Comparison of ENCODE assay signal across 9 mouse cellular contexts in genomic region chr1:56980631-56981275, GRCm38 (mm10). TPM values are rescaled to one million over a fixed set of nuclear protein-coding genes. Genes with fewer than 3 reads are reported as not detected.
DNase-seq lines count a peak whose midpoint lies in the region; ATAC-seq and TF ChIP-seq lines count a peak whose summit lies in the region.
"Had no signal": no experiment of that assay in that cellular context is flagged by ENCODE, and none has a peak within 500 bp of the region (broad histone marks: within the 10 kb centered on the region; RNA-seq: fewer than 3 reads in every experiment).

No protein-coding gene starts in this region.

- peaks cover 92% of the 10 kb centered on the region for H3K27me3 ChIP-seq in kidney, embryonic 15.5 days
- peaks cover 97% of the 10 kb centered on the region for H3K27me3 ChIP-seq in heart, postnatal 0 days (ENCODE audit: control insufficient read depth, insufficient read depth, low read length)
- peaks cover 93% of the 10 kb centered on the region for H3K27me3 ChIP-seq in midbrain, embryonic 14.5 days (ENCODE audit: control insufficient read depth, insufficient read depth, low read length)

- intact Hi-C loops in gastrocnemius, postnatal 14 days (cut with DNase I; ENCODE audit: low total_unique reads): no loop called here

- ATAC-seq in kidney, embryonic 15.5 days (replicated peaks; ENCODE audit: low FRiP score): no peak
- no peak for ATAC-seq in heart, postnatal 0 days (ENCODE audit: insufficient read depth, low read depth)
- no peak for ATAC-seq in midbrain, embryonic 14.5 days (ENCODE audit: low FRiP score, low TSS enrichment)
- ATAC-seq in inflammation-experienced regulatory T-cells, adult 6 months: no peak

- no peaks in the 10 kb centered on the region for H3K36me3 ChIP-seq in kidney, embryonic 15.5 days
- no peaks in the 10 kb centered on the region for H3K36me3 ChIP-seq in heart, postnatal 0 days (replicated peaks; ENCODE audit: control insufficient read depth, insufficient read depth, low read length)
- H3K36me3 ChIP-seq in midbrain, embryonic 14.5 days (ENCODE audit: control insufficient read depth, insufficient read depth, low read length): no peaks in the 10 kb centered on the region

- H3K27ac ChIP-seq in kidney, embryonic 15.5 days: no peak overlapping the region
- H3K27ac ChIP-seq in cortical plate, adult 2 months (ENCODE audit: insufficient read depth, low read length): no peak overlapping the region
- no peak overlapping the region for H3K27ac ChIP-seq in heart, postnatal 0 days (ENCODE audit: low read depth)
- H3K27ac ChIP-seq in midbrain, embryonic 14.5 days (replicated peaks; ENCODE audit: low read depth, low read length): no peak overlapping the region
- H3K27ac ChIP-seq: liver, embryonic 14.5 days had no signal

- peaks cover 37% of the 10 kb centered on the region for H3K4me1 ChIP-seq in kidney, embryonic 15.5 days
- H3K4me1 ChIP-seq in cortical plate, adult 2 months (ENCODE audit: control insufficient read depth, insufficient read depth, low read length): no peaks in the 10 kb centered on the region; the same call in 1 of the 2 replicates
- no peaks in the 10 kb centered on the region for H3K4me1 ChIP-seq in heart, postnatal 0 days (ENCODE audit: control insufficient read depth, insufficient read depth)
- H3K4me1 ChIP-seq in midbrain, embryonic 14.5 days (ENCODE audit: control insufficient read depth, insufficient read depth, low read length): no peaks in the 10 kb centered on the region

- no peaks in the 10 kb centered on the region for H3K9me3 ChIP-seq in kidney, embryonic 15.5 days (replicated peaks)
- H3K9me3 ChIP-seq in heart, postnatal 0 days (replicated peaks; ENCODE audit: control insufficient read depth, low read length): no peaks in the 10 kb centered on the region
- H3K9me3 ChIP-seq in midbrain, embryonic 14.5 days (ENCODE audit: control insufficient read depth, low read length): no peaks in the 10 kb centered on the region

- WGBS in kidney, embryonic 15.5 days: under 1% methylated on average over 27 of the region's 27 CpGs
- 1% methylated on average over 27 of the region's 27 CpGs for WGBS in heart, postnatal 0 days
- WGBS in midbrain, embryonic 14.5 days: 2% methylated on average over 27 of the region's 27 CpGs

- no peak for DNase-seq in kidney, adult 9 months
- no peak for DNase-seq in heart, postnatal 0 days (ENCODE audit: low spot score)
- DNase-seq in midbrain, embryonic 14.5 days: peak; percentile 52
- DNase-seq in gastrocnemius, postnatal 14 days: no peak
- DNase-seq in cerebellum, adult 9-10 months: no peak

- H3K4me3 ChIP-seq in kidney, embryonic 15.5 days (replicated peaks): peak overlapping the region; percentile 14
- peak overlapping the region; percentile 34 for H3K4me3 ChIP-seq in cortical plate, adult 2 months (ENCODE audit: insufficient read depth, low read length)
- peak overlapping the region; percentile 7; the same call in 1 of the 2 replicates for H3K4me3 ChIP-seq in heart, postnatal 0 days (ENCODE audit: low read depth, low read length)
- no peak overlapping the region for H3K4me3 ChIP-seq in midbrain, embryonic 14.5 days (replicated peaks; ENCODE audit: low read depth, low read length)

- no peak for TF ChIP-seq CTCF in cortical plate, adult 2 months (IDR thresholded peaks at IDR 0.05; ENCODE audit: extremely low read depth, insufficient read depth, low read length)
- TF ChIP-seq CTCF in heart, postnatal 0 days (IDR thresholded peaks at IDR 0.05; ENCODE audit: low read depth): no peak

- no peak overlapping the region for H3K9ac ChIP-seq in kidney, embryonic 15.5 days
- H3K9ac ChIP-seq in heart, postnatal 0 days (replicated peaks; ENCODE audit: low read depth, low read length): no peak overlapping the region
- no peak overlapping the region for H3K9ac ChIP-seq in midbrain, embryonic 14.5 days (replicated peaks; ENCODE audit: low read length)
- H3K9ac ChIP-seq: liver, embryonic 14.5 days had no signal

- H3K4me2 ChIP-seq in kidney, embryonic 15.5 days: peak overlapping the region; percentile 45
- 0 out of 2 replicates have a peak overlapping the region, but pooled peaks have one; percentile 14 for H3K4me2 ChIP-seq in heart, postnatal 0 days (ENCODE audit: low read depth, low read length)
- 0 out of 2 replicates have a peak overlapping the region, but pooled peaks have one; percentile 10 for H3K4me2 ChIP-seq in midbrain, embryonic 14.5 days (ENCODE audit: low read length)

- no peak for TF ChIP-seq POLR2A in cortical plate, adult 2 months (IDR thresholded peaks at IDR 0.05; ENCODE audit: extremely low read depth, insufficient read depth, low read length)

- no peak for TF ChIP-seq EP300 in heart, postnatal 0 days (IDR thresholded peaks at IDR 0.05; ENCODE audit: low read depth)

RNA-seq across cellular contexts. Expression of gene Satb2, which starts 2.3 kb away (rescaled TPM):
- 1.7 and 3.7 TPM in 2 replicates for polyA plus RNA-seq in kidney, embryonic 15.5 days (2015; fragmentation: Nextera tagmentation; extraction: Ambion mirVana)
- polyA plus RNA-seq in cortical plate, adult 2 months (2012; rRNA removed): 34.5 and 35.4 TPM in 2 replicates
- not detected in 2 replicates for total RNA-seq in heart, postnatal 0 days (2014; rRNA removed; ENCODE audit: low replicate concordance)
- 0.05 and 0.12 TPM in 2 replicates for polyA plus RNA-seq in heart, postnatal 0 days (2015; fragmentation: Nextera tagmentation; extraction: Ambion mirVana)
- polyA plus RNA-seq in midbrain, embryonic 14.5 days (2014; fragmentation: Nextera tagmentation; extraction: Ambion mirVana): 0.78 and 1.1 TPM in 2 replicates
- total RNA-seq in gastrocnemius, postnatal 14 days (2021): under 1 TPM; 0.35 to 0.40 TPM
- polyA plus RNA-seq in inflammation-experienced regulatory T-cells, adult 6 months (2017; shearing (Covaris generic)): not detected
